Mouse (Mus musculus) R1 (cell line): ENCODE data around the gene Nutm1.
"Not testable (repeated sequence)": the region's sequence is repeated elsewhere in the genome, so short reads cannot be mapped to it uniquely, and the experiment has no call there.

Experiments used
- DNase-seq: peaks from one replicate; pipeline ENCODE4 v3.0.0-alpha.2; 2018; ENCODE audit warnings: low read depth, low spot score

The Nutm1 gene

DNA sequence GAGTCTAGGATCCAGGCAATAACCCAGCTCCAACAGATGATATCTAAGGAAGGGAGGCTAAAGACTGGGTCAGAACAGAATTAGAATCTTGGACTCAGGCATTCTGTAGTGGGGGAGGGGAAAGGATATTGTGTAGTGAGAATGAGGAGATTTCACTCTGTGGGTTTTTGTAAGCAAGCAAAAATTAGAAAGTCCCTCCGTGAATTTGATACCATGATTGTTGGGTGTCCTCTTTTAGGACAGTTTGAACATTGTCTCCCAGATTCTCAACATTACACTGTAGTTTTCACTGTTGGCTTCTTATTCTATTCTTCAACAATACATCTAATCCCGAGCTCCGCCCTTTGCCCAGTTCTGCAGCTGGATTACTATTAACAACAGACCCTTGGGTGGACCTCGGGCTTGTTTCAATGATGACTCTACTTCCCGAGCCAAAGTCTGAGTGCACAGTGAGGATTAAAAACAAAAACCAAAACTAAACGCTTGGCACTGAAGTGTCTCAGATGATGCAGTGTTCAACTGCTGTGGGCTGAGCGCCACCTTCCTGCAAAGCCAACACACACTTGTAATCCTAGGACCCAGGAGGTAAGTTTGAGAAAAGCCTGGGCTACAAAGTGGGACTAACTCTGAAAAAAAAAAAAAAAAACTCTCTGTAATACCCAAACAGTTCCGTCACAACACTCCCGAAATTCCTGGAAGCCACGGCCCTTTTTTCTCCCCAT, at the start of gene Nutm1:
Gene Nutm1 (minus strand): TSS at position 51 of the 722 bp plus-strand sequence.
- no peak for DNase-seq

DNA sequence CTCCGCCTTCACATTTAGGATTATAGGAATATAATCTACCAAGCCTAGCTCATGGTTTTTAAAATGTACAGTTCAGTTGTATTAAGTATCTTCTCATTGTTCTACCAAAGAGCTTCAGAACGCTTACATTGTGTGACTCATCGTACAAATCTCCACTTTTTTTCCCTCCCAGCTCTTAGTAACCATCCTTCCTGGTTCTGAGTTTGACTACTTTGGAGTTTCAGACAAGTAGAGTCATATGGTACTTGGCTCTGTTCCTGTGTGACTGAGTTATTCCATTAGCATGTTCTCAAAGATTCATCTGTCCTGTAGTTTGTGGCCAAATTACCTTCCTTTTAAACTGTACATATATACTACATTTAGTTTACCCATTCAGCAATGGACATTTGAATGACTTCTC, 49.6 kb upstream of the Nutm1 start:
- DNase-seq: no peak

- DNase-seq: no peak
Measured at GRCm38 (mm10) chr2:112298221-112298620, 39.1 kb upstream of the Nutm1 start.

DNA sequence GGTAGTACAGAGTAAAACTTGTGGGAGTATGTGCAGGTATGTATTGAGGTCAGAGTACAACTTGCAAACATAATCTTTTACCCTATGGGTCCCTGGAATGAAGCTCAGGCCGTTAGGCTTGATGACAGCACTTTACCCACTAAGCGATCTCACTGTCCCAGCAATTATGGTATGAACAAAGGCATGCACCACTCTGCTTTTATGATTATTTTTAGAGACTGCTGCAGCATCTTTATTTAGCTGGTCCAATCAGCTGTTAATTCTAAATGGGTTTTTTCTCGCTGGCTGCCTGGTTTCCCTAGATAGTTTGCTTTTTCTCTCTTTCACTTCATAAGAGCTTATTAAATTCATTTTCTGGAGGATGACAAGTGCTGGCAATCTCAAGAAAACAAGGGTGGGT, 37.1 kb upstream of the Nutm1 start:
- DNase-seq: no peak

DNA sequence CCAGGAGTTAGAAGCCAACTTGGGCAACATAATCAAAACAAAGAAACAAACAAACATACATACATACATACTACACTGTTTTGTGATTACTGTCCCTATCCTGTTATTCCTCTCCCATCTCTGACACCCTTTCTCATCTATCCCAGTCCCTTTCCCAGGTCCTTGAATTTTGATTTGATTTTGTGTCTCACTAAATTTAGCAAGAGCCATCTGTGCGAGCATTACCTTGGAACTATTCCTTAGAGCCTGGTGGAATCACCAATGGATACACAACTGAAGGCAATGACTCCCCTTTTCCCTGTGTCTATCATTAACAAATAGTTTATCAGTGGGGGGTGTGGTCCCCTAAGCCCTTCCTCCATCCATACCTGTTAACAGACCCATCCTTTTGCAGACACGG, 33.7 kb upstream of the Nutm1 start:
- DNase-seq: no peak

- DNase-seq: no peak
Measured at GRCm38 (mm10) chr2:112289507-112289906, 30.4 kb upstream of the Nutm1 start.

GRCm38 (mm10) chr2:112287059-112287458, 28.0 kb upstream of the Nutm1 start:
- no peak for DNase-seq

DNA sequence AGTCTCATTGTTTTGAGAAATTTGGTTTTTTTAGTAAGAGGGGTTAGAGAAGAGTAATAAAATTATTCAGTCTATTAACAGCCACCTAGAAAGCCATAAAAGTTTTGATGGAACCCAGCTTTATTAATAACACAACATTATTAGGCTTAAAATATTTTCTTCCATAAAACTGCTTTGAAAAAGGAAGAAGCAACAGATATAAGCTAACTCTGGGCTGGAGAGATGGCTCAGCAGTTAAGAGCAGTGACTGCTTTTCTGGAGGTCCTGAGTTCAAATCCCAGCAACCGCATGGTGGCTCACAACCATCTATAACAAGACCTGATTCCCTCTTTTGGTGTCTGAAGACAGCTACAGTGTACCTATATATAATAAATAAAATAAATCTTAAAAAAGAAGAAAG, 27.0 kb upstream of the Nutm1 start:
- not testable (repeated sequence) for DNase-seq

- DNase-seq: no peak
Measured at GRCm38 (mm10) chr2:112285031-112285390, 25.9 kb upstream of the Nutm1 start.

DNA sequence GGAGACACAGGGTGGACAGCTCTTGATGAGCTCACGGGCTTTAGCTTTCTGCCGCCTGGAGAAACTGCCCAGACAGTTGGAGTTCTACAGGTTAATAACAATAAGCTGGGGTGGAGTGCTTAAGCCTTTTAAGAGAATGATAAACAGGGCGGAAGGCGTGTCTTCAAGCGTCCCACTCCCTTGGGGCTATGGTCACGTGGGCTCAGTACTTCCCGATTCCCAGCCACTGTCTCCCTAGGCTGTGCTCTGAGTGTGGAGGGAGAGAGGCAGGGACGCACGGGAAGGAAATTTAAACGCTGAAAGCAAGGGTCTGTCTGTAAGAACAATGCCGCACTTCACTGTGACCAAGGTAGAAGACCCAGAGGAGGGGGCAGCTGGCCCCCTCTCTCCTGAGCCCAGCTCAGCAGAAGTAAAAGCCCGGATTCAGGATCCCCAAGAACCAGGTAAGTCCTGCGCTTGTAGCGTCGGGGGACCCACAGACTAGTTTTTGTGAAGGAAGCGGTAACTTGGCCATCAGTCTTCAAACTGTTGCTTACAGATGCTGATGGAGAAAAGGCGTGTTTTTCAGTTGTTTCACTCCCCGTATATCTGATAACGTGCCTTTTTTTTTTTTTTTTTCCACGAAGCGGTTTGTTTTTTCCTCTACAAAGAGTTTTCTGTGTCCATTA, 25.4 kb upstream of the Nutm1 start:
- DNase-seq: peak; percentile 91

DNA sequence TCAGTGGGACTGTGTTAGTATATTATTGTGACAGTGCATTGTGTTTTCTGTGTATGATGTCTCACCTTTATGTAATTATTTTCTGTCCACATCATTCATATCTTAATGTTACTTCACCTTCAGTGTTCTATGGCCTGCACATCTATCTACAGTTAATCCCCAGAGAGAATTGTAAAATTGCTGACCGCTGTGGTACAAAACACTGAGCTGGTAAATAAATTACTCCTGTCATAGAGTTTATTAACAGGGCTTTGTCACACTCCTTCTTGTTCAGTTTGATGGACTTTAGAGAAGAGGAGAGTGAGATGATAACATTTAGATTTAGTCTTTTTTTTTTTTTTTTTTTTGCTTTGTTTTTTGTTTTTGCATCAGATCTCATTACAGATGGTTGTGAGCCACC, 23.8 kb upstream of the Nutm1 start:
- no peak for DNase-seq

- no peak for DNase-seq
Measured at GRCm38 (mm10) chr2:112276870-112277269, 17.8 kb upstream of the Nutm1 start.

- no peak for DNase-seq
Measured at GRCm38 (mm10) chr2:112273474-112273873, 14.4 kb upstream of the Nutm1 start.

GRCm38 (mm10) chr2:112272909-112273308, 13.8 kb upstream of the Nutm1 start:
- DNase-seq: no peak

DNA sequence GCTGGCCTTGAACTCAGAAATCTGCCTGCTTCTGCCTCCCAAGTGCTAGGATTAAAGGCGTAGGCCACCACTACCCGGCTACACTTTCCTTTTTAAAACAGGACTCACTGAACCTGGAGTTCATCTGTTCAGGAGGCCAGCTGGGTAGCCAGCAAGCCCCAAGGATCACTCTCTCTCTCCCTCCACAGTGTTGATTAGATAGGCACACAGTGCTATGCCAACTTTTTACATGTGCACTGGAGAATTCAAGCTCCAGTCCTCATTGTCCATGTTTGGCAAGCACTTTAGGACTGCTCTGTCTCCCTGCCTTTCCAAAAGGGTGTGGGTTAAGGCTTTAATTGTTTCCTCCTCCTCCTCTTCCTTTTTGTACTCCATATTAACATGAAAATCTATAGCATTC, 10.9 kb upstream of the Nutm1 start:
- DNase-seq: no peak

DNA sequence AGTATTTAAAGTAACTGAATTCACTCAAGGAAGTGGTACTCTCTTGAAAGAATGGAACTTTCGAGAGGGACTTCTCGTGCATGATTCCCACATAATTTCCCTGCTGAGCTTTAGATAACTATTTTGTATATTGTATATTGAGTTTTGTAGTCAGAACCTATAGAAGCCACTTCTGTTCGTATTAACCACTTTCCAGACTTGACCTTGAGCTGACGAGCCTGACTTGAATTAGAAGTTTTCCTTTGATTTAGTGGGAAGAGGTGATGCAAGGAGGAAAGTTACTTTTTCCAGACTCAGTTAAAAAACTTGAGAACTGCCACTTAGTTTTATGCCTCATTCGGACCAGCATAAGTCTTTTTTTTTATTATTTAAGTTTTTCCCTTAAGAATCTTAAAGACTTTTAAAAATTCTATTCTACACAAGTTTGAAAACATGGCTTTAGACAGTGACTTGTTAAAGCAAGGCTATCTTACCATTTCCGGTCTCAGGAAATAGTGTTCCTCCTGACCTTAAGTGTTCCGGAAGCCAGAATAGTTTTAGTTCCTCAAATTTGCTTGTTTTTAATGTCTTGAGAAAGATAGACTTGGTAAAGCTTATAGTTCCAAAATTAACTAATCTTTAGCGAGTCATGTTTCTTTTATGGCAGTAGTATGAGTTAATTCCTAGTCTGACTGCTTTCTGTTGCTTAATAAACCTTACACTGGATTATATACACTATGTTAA, 8.6 kb upstream of the Nutm1 start:
- DNase-seq: no peak

DNA sequence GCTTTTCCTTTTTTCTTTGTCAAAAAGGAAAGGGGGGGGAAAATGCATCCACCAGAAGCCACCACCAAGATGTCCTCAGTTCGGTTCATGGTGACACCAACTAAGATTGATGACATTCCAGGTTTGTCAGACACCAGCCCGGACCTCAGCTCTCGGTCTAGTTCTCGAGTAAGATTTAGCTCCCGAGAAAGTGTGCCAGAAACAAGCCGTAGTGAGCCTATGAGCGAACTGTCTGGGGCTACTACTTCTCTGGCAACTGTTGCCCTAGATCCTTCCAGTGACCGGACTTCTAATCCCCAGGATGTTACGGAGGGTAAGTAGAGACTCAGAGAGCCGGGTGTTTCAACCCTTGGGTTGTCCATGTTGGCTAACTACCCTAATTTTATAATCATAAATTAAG, 7.7 kb upstream of the Nutm1 start:
- DNase-seq: no peak

- peak; percentile 72 for DNase-seq
Measured at GRCm38 (mm10) chr2:112266242-112266592, 7.1 kb upstream of the Nutm1 start, which contains the start of gene Gm21985. TSS of gene Gm21985 (plus strand) at chr2:112266314.

DNA sequence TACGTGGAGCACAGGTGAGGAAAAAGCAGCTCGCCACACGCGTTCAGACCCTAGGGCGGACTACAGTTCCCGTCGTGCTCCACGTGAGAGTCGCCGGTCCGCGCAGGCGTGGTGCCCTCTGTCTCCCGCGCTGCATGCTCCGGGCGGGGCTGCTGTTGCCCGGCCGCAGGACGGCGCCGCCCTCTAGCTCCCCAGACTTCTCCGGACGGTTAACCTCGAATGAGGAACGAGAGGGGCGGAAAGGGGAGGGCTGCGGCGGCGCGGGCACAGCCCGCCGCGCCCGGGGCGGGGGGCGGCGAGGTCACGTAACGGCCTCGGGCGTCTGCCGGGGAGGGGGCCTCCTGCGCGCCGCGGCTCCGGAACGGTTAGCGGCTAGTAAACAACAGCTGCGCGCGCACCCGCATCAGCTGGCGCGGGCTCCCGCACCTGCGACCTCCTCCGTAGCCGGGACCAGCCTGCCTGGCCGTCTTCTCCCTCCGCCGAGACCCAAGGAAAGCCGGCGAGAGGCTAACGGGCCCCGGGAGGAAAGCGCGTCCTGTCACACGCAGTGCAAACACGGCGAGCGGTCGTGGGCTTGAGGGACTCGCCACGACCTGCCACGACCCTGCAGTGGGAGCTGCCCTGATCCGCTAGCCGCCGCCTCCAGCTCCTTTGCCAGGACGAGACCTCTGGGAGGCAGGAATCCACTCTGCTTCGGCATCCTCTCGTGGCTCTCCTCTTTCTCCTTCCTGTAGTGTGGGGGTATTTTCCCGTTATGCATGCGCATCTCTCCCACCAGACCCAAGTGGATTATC, 6.6 kb upstream of the Nutm1 start, which contains the start of gene Slc12a6:
Gene Slc12a6 (plus strand): TSS at position 378 of the 794 bp plus-strand sequence.
- peak; percentile 91 for DNase-seq

GRCm38 (mm10) chr2:112264364-112264763, 5.3 kb upstream of the Nutm1 start:
- no peak for DNase-seq

GRCm38 (mm10) chr2:112262779-112263295, 3.7 kb upstream of the Nutm1 start:
- DNase-seq: peak; percentile 64
